Mouse (Mus musculus) adrenal gland (tissue): ENCODE data around the gene Atg16l1.
"Not testable (repeated sequence)": the region's sequence is repeated elsewhere in the genome, so short reads cannot be mapped to it uniquely, and the experiment has no call there.

ENCODE experiments used
- intact Hi-C: fragments of 180-260 bp; cut with DNase I; formaldehyde crosslinking; loops from one replicate; pipeline ENCODE4 v1.15.1; 2025

The Atg16l1 gene

DNA sequence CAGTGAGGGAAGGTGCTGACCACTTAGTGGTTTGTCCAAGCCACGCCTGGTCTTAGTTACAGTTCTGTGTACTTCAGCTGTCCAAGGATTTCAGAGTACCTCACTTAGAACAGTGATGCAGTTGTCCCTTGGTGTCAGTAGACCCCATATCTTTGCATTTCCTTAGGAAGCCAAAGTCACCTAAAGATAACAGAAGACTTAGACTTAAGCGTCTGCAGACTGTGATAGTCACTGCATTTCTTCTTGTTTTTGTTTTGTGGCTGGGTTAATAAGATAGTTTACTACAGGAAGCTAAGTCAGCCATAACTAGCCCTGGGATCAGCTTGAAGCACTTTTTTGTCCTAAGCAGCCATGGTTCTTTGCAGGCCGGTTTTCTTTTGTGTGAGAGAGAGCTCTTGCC lies 14.8 kb downstream of the Atg16l1 start:
- intact Hi-C loops, result no loop called here

DNA sequence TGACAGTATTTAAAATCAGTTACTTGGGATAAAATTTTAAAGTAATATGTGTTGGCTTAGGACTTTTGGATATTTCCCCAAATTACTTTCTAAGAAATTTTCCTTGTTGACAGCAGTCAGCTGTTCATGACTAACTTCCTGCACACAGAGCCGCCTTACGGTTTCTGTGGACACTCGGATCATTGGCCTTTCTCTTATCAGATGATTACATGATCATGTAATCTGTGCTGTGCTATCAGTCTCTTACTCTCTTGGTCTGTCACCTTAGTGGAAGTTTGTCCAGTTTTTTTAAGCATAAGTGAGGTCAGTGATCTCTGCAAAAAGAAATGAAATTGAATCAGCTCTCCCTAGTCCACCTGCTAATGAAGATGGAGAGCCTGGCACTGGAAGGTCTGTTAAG lies 16.1 kb downstream of the Atg16l1 start:
- intact Hi-C loops, result no loop called here

DNA sequence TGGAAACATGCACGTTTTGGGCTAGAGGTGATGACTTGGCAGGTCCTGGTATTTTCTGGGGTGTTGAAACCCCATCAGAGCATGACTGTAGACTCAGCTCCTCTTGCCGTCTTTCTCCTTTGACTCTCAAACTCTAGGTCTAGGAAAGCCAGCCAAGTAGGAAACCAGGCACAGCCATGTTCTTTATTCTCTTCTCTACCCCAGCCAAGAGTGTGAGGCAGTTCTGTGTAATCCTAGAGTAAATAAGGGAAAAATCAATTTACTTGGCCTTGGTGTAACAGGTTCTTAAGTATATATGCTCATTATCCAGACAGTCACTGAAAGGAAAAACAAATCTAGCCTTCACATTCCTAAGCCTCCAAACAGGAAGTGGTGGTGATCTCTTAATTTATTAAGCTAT lies 17.7 kb downstream of the Atg16l1 start:
- intact Hi-C loops, result no loop called here

DNA sequence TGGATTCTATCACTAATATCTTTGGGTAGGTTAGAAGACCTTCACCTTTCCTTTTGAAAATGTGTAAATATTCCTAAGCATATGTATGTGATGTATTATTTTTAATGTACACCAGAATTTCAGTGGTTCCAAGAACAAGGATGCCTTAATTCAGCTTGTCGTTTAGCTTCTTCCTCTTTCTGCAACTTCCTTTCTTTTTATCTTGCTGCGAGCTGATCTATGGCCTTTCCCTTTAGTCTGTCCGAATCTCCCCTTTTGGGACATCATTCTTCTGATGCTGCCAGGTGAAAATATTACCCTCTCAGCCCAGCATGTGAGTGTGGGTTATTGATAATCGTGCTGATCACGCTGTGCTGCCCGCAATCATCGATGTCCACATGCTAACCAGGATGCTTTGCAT lies 19.2 kb downstream of the Atg16l1 start:
- intact Hi-C loops, result no loop called here

DNA sequence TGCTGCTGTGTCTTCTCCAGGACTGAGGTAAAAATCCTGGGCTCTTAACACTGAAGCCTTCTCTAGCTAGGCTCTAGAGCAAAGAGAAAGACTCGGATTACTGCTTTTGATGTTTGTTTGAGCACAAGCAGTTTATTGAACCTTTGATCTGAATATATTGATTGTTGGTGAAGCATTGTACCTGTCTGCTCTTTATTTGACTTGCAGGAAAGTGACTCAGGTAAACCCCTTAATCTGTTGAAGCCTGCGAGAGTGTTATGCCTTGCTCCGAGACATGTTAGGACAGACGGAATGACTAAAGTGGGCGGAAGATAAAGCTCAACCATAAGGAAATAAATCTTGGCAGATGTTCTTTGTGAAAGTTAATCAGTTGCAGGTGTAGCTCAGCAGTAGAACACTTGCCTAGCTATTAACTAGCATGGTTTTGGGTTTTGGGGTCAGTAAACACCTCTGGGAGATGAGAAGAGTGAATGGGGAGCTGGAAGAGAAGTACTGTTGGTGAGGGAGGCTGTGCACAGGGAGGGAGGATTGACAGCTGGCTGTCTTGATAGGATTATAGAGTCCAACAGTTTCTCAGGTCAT lies 23.6 kb downstream of the Atg16l1 start:
- intact Hi-C loops, result no loop called here

DNA sequence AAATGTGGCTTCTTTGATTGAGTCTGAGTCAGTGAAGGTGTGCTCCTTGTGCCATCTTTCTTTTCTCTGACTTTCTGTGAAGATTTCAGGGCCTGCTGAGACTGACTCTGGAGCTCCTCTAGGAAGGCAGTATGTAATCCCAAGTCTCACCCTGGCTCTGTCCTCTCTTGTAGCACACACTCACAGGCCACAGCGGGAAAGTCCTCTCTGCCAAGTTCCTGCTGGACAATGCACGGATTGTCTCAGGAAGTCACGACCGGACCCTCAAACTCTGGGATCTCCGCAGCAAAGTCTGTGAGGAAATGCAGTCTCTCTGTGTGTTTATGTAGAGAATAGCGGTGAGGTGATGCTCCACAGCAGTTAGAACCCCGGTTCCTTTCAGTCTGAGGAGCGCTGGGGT lies 30.0 kb downstream of the Atg16l1 start:
- intact Hi-C loops, result no loop called here

DNA sequence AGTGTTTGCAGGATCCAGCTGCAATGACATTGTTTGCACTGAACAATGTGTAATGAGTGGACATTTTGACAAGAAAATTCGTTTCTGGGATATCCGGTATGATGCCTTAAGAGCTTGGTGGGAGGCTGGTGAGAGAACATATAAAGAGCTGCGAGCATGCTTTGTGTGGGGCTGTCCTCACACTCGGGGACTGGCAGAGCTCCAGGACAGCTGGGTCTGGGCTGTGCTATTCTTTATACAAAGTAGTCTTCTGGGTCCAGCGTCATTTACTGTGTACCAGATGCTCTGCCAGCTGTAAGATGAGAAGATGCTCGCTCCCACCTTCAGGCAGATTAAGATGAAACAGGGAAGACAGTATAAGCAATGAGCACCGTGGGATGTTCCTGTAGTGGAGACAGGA lies 30.6 kb downstream of the Atg16l1 start:
- intact Hi-C loops, result no loop called here

DNA sequence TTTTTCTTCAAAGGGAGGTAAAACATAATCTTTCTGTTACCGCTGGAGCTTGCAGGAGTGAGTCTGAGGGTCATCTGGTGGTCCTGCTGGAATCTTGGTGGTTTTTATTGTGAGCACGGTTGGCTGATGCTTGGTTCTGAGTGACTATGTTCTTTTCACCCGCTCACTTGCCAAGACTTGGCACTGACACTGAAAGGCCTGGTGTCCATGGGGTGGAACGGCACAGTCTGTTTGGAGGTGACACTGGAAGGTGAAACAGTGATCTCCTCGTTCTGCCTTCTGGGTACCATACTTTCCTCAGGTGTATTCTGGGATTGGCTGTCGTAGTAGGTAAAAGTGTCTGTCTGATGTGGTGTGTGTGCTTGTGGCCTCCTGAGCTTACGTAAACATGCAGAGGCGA lies 34.0 kb downstream of the Atg16l1 start:
- intact Hi-C loops, result loop anchor here (5.0 kb wide), 1 partner anchor 133 kb away; no protein-coding TSS in a partner anchor

DNA sequence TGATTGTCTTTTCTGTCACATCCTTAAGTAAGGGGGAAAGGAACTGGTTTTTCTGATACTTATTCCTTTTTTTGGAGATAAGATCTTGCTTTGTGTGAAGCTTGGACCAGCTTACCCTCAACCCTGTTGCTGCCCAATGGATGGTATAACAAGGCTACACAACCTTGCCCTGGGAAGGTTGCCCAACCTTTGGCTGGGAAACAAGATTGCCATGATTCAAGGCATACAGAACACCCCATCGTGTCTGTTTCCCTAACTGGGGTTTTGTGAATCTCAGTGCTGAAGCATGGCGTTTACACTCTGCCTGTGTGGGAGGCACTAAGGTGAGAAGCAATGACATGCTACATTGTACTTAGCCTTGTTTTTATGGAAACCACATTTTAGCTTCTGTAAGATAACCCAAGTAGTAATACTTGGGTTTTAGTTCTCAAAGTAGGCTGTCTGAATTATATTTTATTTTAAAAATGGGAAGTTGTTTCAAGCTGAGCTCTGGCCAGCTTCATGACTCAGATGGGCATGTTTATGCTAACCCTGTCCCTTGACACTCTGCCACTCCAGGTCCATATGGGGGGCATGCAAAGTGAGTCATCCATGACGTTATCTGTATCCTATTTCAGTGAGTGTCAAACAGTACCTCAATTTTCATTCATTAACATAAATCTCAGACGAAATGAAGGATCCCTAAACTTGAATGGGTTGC lies 36.9 kb downstream of the Atg16l1 start:
- intact Hi-C loops, result loop anchor here (5.0 kb wide), 1 partner anchor 130 kb away; no protein-coding TSS in a partner anchor

DNA sequence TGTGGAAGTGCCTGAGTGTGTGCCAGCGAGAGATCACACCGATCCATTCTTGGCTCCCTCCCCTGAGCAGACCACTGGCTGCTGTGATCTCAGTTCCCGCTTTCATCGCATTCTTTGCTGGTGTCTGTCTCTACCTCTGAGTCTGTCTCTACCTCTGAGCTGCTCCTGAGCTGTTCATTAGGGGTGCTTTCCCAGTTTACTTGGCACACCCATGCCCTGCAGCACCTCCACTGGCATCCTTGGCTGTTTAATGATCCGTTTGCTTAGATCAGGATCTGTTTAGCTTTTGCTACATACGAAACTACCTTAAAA lies 37.4 kb downstream of the Atg16l1 start:
- intact Hi-C loops, result loop anchor here (5.0 kb wide), 1 partner anchor 129 kb away; no protein-coding TSS in a partner anchor

DNA sequence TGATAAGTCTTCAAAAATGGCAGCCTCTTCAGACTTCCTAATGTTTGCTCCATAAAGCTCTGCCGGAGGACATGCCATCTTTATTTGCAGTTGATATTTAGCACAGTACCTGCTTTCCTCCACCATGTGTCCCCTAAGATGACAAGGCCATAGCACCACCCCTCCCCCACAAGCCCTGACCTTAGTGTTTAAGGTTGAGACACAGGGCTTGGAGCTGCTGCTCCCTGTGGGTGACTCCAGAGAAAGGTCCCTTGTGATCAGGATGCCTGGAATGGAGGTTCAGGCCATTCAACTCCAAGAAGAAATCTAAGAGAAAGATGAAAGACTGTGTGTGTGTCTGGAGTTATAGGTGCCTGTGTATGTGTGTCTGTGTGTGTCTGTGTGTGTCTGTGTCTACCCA lies 42.0 kb downstream of the Atg16l1 start:
- intact Hi-C loops, result loop anchor here (5.0 kb wide), 1 partner anchor 55 kb away; the partner anchor contains the start of gene Dgkd

DNA sequence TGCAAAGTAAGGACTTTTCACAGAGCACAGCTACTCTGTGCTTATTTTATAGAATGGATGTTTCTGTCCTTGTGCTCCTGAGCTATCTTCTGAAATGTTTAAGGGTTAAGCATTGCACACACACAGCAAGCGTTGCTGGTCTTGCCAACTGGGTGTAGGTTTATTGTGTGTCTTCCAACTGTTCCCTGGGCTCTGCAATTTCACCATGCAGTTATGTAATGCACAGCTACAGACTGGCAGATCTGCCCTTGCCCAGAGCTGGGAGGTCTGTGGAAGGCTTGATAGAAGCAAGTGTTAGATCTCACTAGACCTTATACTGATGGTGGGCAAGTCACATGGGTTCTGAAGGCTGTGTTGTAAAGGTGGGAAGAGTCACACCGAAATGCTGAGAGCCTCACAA lies 42.6 kb downstream of the Atg16l1 start:
- intact Hi-C loops, result loop anchor here (5.0 kb wide), 1 partner anchor 54 kb away; the partner anchor contains the start of gene Dgkd

DNA sequence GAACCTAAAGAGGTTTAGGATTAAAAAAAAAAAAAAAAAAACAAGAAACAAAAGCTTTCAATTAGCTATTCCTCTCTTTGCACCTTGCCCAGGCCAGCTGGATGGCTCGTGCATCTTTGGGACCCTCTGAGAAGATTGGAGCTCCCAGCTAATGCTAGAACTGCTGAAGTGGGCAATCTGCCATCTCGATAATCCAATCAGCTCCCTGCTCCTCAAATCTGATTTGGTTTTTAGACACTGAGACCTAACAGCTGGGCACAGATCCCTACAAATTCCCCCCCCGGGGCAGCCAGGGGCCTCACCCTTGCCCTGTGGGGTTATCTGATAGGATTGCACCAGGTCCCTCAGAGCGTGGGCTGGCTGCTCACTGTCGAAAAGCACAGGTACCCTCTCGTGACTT lies 47.9 kb downstream of the Atg16l1 start, which contains the start of gene Sag:
TSS of gene Sag (plus strand) at position 105 of the 400 bp plus-strand sequence.
- intact Hi-C loops, result no loop called here

DNA sequence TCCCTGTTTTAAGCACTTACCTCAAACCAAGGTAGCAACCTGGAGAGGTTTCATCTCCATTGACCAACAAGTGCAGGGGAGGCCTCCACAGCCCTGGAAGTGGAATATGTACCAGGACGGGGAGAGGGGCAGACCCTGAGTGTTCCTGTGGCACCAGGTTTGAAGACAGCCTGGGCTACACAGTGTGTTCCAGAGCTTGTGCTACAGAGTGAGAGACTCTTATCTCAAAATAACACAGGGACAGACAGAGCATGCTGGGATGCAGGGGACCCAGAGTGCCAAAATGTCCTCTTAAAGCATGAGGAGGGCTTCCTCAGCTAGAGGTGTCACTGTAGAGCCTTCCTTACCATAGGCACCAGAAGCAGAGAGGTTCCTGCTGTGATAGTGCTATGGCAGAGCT lies 52.1 kb downstream of the Atg16l1 start:
- intact Hi-C loops, result no loop called here

DNA sequence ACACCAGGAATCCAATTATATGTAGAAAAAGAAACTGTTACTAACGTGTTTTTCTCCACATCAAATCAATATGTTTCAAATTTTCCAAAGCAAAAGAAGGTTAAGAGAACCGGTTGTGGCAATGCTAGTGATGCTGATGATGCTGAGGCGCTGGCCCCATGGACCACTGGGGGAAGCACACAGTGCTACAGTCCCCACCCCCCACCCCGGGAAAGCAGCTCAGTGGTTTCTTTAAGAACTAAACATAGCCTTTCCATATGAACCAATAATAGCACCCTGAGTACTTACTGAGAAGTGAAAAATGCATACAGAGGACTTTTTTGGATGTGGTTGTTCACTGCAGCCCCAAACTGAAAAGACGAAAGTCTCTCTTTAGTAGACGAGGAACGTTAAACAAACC lies 55.7 kb downstream of the Atg16l1 start:
- intact Hi-C loops, result no loop called here

DNA sequence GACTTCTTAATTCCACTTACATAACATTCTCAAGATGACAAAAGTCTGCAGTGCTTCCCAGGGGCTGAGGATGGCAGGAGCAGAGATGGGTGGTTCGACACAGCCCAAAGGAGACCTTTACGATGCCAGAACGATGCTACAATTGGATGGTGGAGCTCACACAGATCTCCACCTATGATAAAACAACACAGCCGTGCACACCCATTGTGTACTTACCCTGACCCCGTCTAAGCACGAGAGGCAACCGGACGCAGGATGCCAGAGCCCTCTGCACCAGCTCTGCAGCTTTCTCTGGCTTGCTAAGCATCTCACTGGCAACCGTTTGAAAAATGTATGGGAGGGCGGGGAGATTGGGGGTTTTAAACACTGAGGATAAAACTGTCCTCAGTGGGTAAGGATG lies 56.4 kb downstream of the Atg16l1 start:
- intact Hi-C loops, result no loop called here

DNA sequence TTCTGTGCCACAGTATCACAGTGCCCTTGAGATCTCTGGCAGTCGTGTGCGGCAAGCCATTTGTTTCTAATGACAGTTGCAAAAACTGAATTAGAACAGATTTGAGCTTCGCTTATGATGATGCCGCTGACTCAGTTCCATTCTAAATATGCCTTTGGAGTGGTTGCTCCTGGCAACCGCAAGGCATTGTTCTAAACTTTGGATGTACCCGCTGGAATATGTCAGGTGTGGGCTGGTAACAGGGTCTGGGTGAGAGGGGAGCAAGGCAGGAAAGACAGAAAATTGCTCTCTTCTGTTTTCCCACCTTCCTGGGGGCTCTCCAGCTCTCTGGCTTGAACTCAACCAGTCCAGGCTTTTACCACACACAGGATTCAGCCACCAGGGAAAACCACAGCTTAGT lies 57.5 kb downstream of the Atg16l1 start:
- intact Hi-C loops, result no loop called here

DNA sequence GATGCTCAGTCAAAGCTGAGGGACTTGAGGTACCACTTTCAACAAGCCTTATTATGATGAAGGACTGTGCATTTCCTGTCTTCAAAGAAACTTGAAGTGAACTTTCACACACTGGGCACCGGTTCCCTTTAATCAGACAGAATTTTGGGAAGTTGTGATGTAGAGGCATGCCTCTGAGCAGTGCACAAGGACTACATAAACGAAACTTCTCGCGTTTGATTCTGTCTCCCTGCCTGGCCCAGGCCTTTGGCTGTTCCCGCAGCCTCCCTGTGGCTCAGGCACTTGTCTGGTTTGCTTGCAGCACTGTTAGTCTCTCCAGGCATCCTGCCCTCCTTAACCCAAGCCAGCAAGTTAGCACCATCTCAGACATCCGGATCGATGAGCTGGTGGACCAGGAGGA lies 58.0 kb downstream of the Atg16l1 start:
- intact Hi-C loops, result no loop called here

DNA sequence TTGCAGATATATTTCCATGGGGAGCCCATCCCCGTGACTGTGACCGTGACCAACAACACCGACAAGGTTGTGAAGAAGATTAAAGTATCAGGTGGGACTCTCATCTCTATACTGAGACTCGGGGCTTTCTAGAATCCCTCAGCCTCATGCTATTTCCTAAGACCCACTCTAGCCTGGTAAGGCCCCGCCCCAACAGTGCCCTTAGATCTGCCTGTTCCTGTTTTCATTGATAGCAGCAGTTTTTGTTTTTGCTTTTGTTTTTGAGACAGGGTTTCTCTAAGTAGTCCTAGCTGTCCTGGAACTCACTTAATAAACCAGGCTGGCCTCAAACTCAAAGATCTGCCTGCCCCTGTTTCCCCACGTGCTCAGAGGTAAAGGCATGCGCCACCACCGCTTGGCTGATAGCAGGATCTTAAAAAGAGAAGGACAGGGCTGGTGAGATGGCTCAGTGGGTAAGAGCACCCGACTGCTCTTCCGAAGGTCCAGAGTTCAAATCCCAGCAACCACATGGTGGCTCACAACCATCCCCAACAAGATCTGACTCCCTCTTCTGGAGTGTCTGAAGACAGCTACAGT lies 68.8 kb downstream of the Atg16l1 start:
- intact Hi-C loops, result no loop called here

DNA sequence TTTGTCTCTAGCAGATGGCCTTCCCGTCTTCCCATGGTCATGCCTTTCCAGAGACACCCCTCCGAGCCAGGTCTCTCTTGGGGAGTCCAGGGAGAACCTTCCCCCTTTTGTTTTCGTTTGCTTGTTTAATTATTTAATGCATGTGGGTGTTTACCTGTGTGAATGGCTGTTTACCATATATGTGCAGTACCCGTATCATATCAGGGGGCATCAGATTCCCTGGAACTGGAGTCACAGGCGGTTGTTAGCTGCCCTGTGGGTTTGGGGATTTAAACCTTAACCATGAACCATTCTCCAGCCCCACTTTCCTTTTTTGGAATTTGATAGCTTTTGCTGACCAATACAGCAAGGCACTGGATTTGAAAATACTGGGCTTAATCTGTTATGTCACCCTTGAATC lies 69.6 kb downstream of the Atg16l1 start:
- intact Hi-C loops, result no loop called here

DNA sequence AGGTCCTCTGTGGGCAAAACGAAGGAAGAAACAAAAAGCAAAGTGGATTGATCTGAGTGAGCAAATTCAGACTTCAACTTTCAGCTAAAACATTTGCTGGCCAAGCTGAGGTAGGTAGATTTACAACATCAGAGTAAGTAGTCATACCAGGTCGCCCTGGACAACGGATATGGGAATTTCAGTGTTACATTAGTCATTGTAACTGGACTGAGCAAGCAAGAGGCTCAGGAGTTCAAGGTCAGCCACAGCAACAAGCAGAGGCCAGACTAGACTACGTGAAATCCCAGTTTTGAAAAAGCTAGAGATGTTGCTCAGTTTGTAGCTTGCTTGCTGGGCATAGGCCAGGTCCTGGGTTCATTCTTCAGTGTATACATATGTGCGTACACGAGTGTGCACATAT lies 70.3 kb downstream of the Atg16l1 start:
- intact Hi-C loops, result no loop called here

DNA sequence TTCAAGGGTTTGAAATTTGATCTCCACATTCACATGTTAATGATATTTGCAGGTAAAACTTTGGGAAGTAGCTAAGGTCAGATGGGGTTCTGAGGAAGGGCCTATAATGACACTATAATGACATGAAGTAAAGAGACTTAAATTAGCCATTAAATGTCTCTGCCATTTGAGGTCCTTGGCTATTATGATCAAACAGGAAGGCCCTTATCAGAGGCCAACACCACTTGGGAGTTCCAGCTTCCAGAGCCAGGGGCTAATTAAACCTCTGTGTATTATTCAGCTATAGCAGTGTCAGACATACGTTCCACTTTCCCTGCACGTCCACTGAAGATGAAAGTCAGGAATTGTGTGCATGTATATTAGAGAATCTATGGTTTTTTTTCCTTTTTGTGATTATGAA lies 70.8 kb downstream of the Atg16l1 start:
- intact Hi-C loops, result no loop called here

DNA sequence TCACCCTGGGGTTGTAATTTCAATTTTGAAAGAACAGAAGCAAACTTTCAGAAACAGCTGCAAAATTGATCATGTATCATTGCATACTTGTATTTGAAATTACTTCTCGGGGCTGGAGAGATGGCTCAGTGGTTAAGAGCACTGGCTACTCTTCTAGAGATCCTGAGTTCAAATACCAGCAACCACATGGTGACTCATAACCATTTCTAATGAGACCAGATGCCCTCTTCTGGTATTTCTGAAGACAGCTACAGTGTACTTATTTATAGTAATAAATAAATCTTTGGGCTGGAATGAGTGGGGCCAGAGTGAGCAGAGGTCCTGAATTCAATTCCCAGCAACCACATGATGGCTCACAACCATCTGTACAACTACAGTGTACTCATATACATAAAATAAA lies 71.8 kb downstream of the Atg16l1 start:
- intact Hi-C loops, result not testable (repeated sequence)
